Mouse (Mus musculus): ENCODE measurements around the gene Slc44a2. TPM values are rescaled to one million over a fixed set of nuclear protein-coding genes. Genes with fewer than 3 reads are reported as not detected.
A peak's percentile ranks its signal among the peaks of the same experiment; 100 is the strongest.

Slc44a2 gene
- polyA plus RNA-seq, 1 experiment from 2014 or later, result 14.4 TPM

GRCm38 (mm10) chr9:21311695-21312094 lies 8.8 kb upstream of the Slc44a2 start:
- Histone ChIP-seq H3K4me1 (ENCODE audit: insufficient read depth) (peaks cover 10% of the 10 kb centered on the region; the same call in 1 of the 2 replicates), H3K27ac (ENCODE audit: low read depth) (no peak overlapping the region), H3K4me3 (ENCODE audit: low read depth, low read length) (no peak overlapping the region), H3K27me3 (ENCODE audit: insufficient read depth, low read length) (peaks cover 13% of the 10 kb centered on the region), H3K9ac (replicated peaks) (no peak overlapping the region), H3K36me3 (replicated peaks; ENCODE audit: insufficient read depth, low read length) (no peaks in the 10 kb centered on the region), H3K4me2 (ENCODE audit: low read depth, low read length) (no peak overlapping the region), H3K9me3 (ENCODE audit: low read length) (no peaks in the 10 kb centered on the region)
- ATAC-seq, result no peak
- TF ChIP-seq CTCF (IDR thresholded peaks at IDR 0.05; ENCODE audit: low read depth) (no peak), EP300 (IDR thresholded peaks at IDR 0.05; ENCODE audit: low read depth) (no peak)
- 56% methylated on average over 7 of the region's 7 CpGs for WGBS (ENCODE audit: insufficient replicate concordance)
- no peak for DNase-seq

- no peak for DNase-seq
- H3K27ac ChIP-seq (ENCODE audit: low read depth), result no peak within 1 kb of the TSS
- TF ChIP-seq CTCF (IDR thresholded peaks at IDR 0.05; ENCODE audit: low read depth) (no peak), EP300 (IDR thresholded peaks at IDR 0.05; ENCODE audit: low read depth) (no peak)
- no peak within 1 kb of the TSS for H3K4me2 ChIP-seq (ENCODE audit: low read depth, low read length)
- no peaks in the 10 kb centered on the region for H3K36me3 ChIP-seq (replicated peaks; ENCODE audit: insufficient read depth, low read length)
- ATAC-seq, result no peak
- peaks cover 13% of the 10 kb centered on the region for H3K27me3 ChIP-seq (ENCODE audit: insufficient read depth, low read length)
- peaks cover 10% of the 10 kb centered on the region; the same call in 1 of the 2 replicates for H3K4me1 ChIP-seq (ENCODE audit: insufficient read depth)
- no peaks in the 10 kb centered on the region for H3K9me3 ChIP-seq (ENCODE audit: low read length)
- WGBS (ENCODE audit: insufficient replicate concordance), result 21% methylated on average over 33 of the region's 35 CpGs
- no peak within 1 kb of the TSS for H3K9ac ChIP-seq (replicated peaks)
- no peak within 1 kb of the TSS for H3K4me3 ChIP-seq (ENCODE audit: low read depth, low read length)
These were observed 8.4 kb upstream of the Slc44a2 start, which contains the start of gene Ap1m2 for GRCm38 (mm10) chr9:21312134-21312533. Gene Ap1m2, minus strand, starts transcription at chr9:21312337.

- ATAC-seq (peak; percentile 89), DNase-seq (peak; percentile 94)
- H3K27ac ChIP-seq (ENCODE audit: low read depth), result no peak overlapping the region
- WGBS (ENCODE audit: insufficient replicate concordance), result 3% methylated on average over 11 of the region's 11 CpGs
- no peaks in the 10 kb centered on the region for H3K9me3 ChIP-seq (ENCODE audit: low read length)
- H3K27me3 ChIP-seq (ENCODE audit: insufficient read depth, low read length), result peaks cover 13% of the 10 kb centered on the region
- H3K9ac ChIP-seq (replicated peaks), result no peak overlapping the region
- no peaks in the 10 kb centered on the region for H3K36me3 ChIP-seq (replicated peaks; ENCODE audit: insufficient read depth, low read length)
- H3K4me3 ChIP-seq (ENCODE audit: low read depth, low read length), result no peak overlapping the region
- H3K4me2 ChIP-seq (ENCODE audit: low read depth, low read length), result no peak overlapping the region
- H3K4me1 ChIP-seq (ENCODE audit: insufficient read depth), result peaks cover 10% of the 10 kb centered on the region
- TF ChIP-seq EP300 (IDR thresholded peaks at IDR 0.05; ENCODE audit: low read depth) (peak; percentile 75), CTCF (IDR thresholded peaks at IDR 0.05; ENCODE audit: low read depth) (peak; percentile 99)
These were observed 7.1 kb upstream of the Slc44a2 start for GRCm38 (mm10) chr9:21313394-21313793.

GRCm38 (mm10) chr9:21314367-21315140 lies 5.9 kb upstream of the Slc44a2 start:
- no peak overlapping the region for H3K4me3 ChIP-seq (ENCODE audit: low read depth, low read length)
- H3K27ac ChIP-seq (ENCODE audit: low read depth), result no peak overlapping the region
- no peak overlapping the region for H3K4me2 ChIP-seq (ENCODE audit: low read depth, low read length)
- no peak for DNase-seq
- H3K27me3 ChIP-seq (ENCODE audit: insufficient read depth, low read length), result peaks cover 13% of the 10 kb centered on the region
- TF ChIP-seq EP300 (IDR thresholded peaks at IDR 0.05; ENCODE audit: low read depth) (no peak), CTCF (IDR thresholded peaks at IDR 0.05; ENCODE audit: low read depth) (no peak)
- H3K9ac ChIP-seq (replicated peaks), result no peak overlapping the region
- peak; percentile 49 for ATAC-seq
- H3K36me3 ChIP-seq (replicated peaks; ENCODE audit: insufficient read depth, low read length), result no peaks in the 10 kb centered on the region
- no peaks in the 10 kb centered on the region for H3K9me3 ChIP-seq (ENCODE audit: low read length)
- peaks cover 13% of the 10 kb centered on the region for H3K4me1 ChIP-seq (ENCODE audit: insufficient read depth)
- 75% methylated on average over 9 of the region's 9 CpGs for WGBS (ENCODE audit: insufficient replicate concordance)

- H3K4me3 ChIP-seq (ENCODE audit: low read depth, low read length), result no peak overlapping the region
- H3K27ac ChIP-seq (ENCODE audit: low read depth), result no peak overlapping the region
- H3K27me3 ChIP-seq (ENCODE audit: insufficient read depth, low read length), result peaks cover 13% of the 10 kb centered on the region
- no peak for TF ChIP-seq EP300 (IDR thresholded peaks at IDR 0.05; ENCODE audit: low read depth)
- no peak for TF ChIP-seq CTCF (IDR thresholded peaks at IDR 0.05; ENCODE audit: low read depth)
- 57% methylated on average over 5 of the region's 5 CpGs for WGBS (ENCODE audit: insufficient replicate concordance)
- no peak overlapping the region for H3K9ac ChIP-seq (replicated peaks)
- no peak overlapping the region for H3K4me2 ChIP-seq (ENCODE audit: low read depth, low read length)
- H3K4me1 ChIP-seq (ENCODE audit: insufficient read depth), result peaks cover 17% of the 10 kb centered on the region
- ATAC-seq (no peak), DNase-seq (no peak)
- H3K36me3 ChIP-seq (replicated peaks; ENCODE audit: insufficient read depth, low read length), result no peaks in the 10 kb centered on the region
- no peaks in the 10 kb centered on the region for H3K9me3 ChIP-seq (ENCODE audit: low read length)
These were observed 5.1 kb upstream of the Slc44a2 start for GRCm38 (mm10) chr9:21315421-21315820.

- no peak for DNase-seq
- H3K4me3 ChIP-seq (ENCODE audit: low read depth, low read length), result no peak overlapping the region
These were observed 3.8 kb upstream of the Slc44a2 start for GRCm38 (mm10) chr9:21316696-21317095.

More at GRCm38 (mm10) chr9:21316696-21317095, 3.8 kb upstream of the Slc44a2 start:
- 49% methylated on average over 7 of the region's 7 CpGs for WGBS (ENCODE audit: insufficient replicate concordance)
- peaks cover 26% of the 10 kb centered on the region for H3K4me1 ChIP-seq (ENCODE audit: insufficient read depth)
- H3K36me3 ChIP-seq (replicated peaks; ENCODE audit: insufficient read depth, low read length), result no peaks in the 10 kb centered on the region
- peaks cover 12% of the 10 kb centered on the region for H3K27me3 ChIP-seq (ENCODE audit: insufficient read depth, low read length)
- no peaks in the 10 kb centered on the region for H3K9me3 ChIP-seq (ENCODE audit: low read length)
- peak overlapping the region; percentile 29; the same call in 1 of the 2 replicates for H3K27ac ChIP-seq (ENCODE audit: low read depth)
- no peak overlapping the region for H3K4me2 ChIP-seq (ENCODE audit: low read depth, low read length)
- no peak for TF ChIP-seq EP300 (IDR thresholded peaks at IDR 0.05; ENCODE audit: low read depth)
- no peak for TF ChIP-seq CTCF (IDR thresholded peaks at IDR 0.05; ENCODE audit: low read depth)
- no peak overlapping the region for H3K9ac ChIP-seq (replicated peaks)
- ATAC-seq, result no peak
